Mouse (Mus musculus): ENCODE data around the gene Morc3. TPM values are rescaled to one million over a fixed set of nuclear protein-coding genes. Genes with fewer than 3 reads are reported as not detected.

Gene Morc3
- polyA plus RNA-seq, 1 experiment: 25.1 TPM

- no peaks in the 10 kb centered on the region for H3K27me3 ChIP-seq (ENCODE audit: control insufficient read depth, insufficient read depth, low read length)
- no peak for DNase-seq
- no peak overlapping the region for H3K4me3 ChIP-seq (replicated peaks; ENCODE audit: insufficient read depth, low read depth, low read length)
- no peak overlapping the region for H3K27ac ChIP-seq (ENCODE audit: insufficient read depth, low read length)
- no peak for TF ChIP-seq CTCF (IDR thresholded peaks at IDR 0.05; ENCODE audit: borderline replicate concordance, insufficient read depth, low read depth, low read length)
- TF ChIP-seq POLR2A (IDR thresholded peaks at IDR 0.05; ENCODE audit: borderline replicate concordance, insufficient read depth, low read length): no peak
- no peaks in the 10 kb centered on the region for H3K4me1 ChIP-seq (ENCODE audit: control insufficient read depth, insufficient read depth, low read length)
These were observed 28.8 kb downstream of the Morc3 start for GRCm38 (mm10) chr16:93860686-93861085.

GRCm38 (mm10) chr16:93874841-93875240, 42.9 kb downstream of the Morc3 start:
- TF ChIP-seq CTCF (IDR thresholded peaks at IDR 0.05; ENCODE audit: borderline replicate concordance, insufficient read depth, low read depth, low read length) (no peak), POLR2A (IDR thresholded peaks at IDR 0.05; ENCODE audit: borderline replicate concordance, insufficient read depth, low read length) (no peak)
- Histone ChIP-seq H3K27me3 (ENCODE audit: control insufficient read depth, insufficient read depth, low read length) (no peaks in the 10 kb centered on the region), H3K4me1 (ENCODE audit: control insufficient read depth, insufficient read depth, low read length) (no peaks in the 10 kb centered on the region), H3K4me3 (replicated peaks; ENCODE audit: insufficient read depth, low read depth, low read length) (no peak overlapping the region), H3K27ac (ENCODE audit: insufficient read depth, low read length) (no peak overlapping the region)
- WGBS: 95% methylated on average over 13 of the region's 13 CpGs
- DNase-seq: no peak

GRCm38 (mm10) chr16:93877612-93878380, 45.9 kb downstream of the Morc3 start:
- H3K27ac ChIP-seq (ENCODE audit: insufficient read depth, low read length): no peak overlapping the region
- H3K4me3 ChIP-seq (replicated peaks; ENCODE audit: insufficient read depth, low read depth, low read length): no peak overlapping the region
- H3K27me3 ChIP-seq (ENCODE audit: control insufficient read depth, insufficient read depth, low read length): no peaks in the 10 kb centered on the region
- H3K4me1 ChIP-seq (ENCODE audit: control insufficient read depth, insufficient read depth, low read length): no peaks in the 10 kb centered on the region
- TF ChIP-seq POLR2A (IDR thresholded peaks at IDR 0.05; ENCODE audit: borderline replicate concordance, insufficient read depth, low read length) (no peak), CTCF (IDR thresholded peaks at IDR 0.05; ENCODE audit: borderline replicate concordance, insufficient read depth, low read depth, low read length) (no peak)
- 91% methylated on average over 6 of the region's 6 CpGs for WGBS
- DNase-seq: no peak

DNA sequence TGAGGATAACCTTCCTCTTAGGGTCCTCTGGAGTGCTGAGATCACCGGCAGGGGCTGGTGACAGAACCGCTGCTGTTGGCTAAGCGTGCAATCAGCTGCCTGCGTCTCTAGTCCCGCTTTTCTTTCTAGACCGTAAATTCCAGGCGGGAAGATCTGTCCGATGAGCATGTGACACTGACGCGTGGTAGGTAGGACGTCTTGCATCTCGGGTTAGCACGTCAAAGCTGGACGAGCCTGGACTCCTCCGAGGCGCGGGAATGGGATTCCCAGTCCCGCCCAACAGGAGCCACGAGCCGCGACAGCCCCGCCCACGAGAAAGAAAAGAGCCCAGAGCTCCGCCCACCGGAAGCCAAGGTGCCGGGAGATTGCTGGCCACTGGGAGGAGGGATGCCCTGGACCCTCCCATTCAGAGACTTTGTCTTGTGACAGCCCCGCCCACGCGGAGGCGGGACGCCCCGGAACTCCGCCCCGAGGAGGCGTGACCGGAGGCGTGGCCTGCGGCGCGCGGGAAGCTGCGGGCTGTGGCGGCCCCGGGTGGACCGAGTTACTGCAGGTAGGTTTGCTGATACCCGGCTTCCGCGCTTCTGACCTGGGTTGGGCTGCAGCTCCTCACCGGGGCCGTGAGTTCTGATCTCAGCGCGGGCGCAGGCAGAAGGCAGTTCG, 51.6 kb downstream of the Morc3 start, which contains the start of gene Chaf1b:
Gene Chaf1b, plus strand, starts transcription at position 479 of the 663 bp plus-strand sequence.
- H3K4me3 ChIP-seq (replicated peaks; ENCODE audit: insufficient read depth, low read depth, low read length): peak within 1 kb of the TSS; percentile 82
- peak; percentile 90 to 92 for DNase-seq
- H3K27ac ChIP-seq (ENCODE audit: insufficient read depth, low read length): no peak within 1 kb of the TSS
- H3K4me1 ChIP-seq (ENCODE audit: control insufficient read depth, insufficient read depth, low read length): no peaks in the 10 kb centered on the region
- TF ChIP-seq CTCF (IDR thresholded peaks at IDR 0.05; ENCODE audit: borderline replicate concordance, insufficient read depth, low read depth, low read length) (no peak), POLR2A (IDR thresholded peaks at IDR 0.05; ENCODE audit: borderline replicate concordance, insufficient read depth, low read length) (no peak)
- H3K27me3 ChIP-seq (ENCODE audit: control insufficient read depth, insufficient read depth, low read length): no peaks in the 10 kb centered on the region
- under 1% methylated on average over 54 of the region's 54 CpGs for WGBS

DNA sequence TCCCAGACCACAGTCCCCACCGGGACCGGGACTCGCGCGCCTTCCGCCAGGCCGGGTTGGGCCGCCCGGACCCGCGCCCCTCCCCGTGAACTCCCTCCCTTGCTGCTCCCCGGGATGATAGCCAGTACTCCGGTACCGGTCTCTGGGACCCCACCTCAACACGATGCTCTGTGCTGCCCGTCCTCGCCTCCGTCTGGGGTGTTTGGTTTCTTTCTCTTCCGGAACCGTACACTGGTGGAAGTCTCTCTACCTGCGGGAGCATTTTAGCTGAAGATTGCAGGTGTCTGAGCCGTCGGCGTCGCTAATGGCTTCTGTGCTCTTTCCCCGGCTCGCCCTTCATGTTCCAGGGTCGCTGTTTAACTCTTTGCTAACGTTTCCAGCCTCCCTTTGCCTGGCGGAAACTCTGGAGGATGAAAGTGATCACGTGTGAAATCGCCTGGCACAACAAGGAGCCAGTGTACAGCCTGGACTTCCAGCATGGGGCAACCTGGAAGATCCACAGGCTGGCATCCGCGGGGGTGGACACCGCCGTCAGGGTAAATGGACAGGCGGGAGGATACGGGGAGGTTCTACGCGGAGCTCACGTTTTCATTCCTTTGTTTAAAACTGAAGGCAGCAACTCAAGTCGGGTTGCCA, 52.3 kb downstream of the Morc3 start:
- H3K27me3 ChIP-seq (ENCODE audit: control insufficient read depth, insufficient read depth, low read length): no peaks in the 10 kb centered on the region
- peak; percentile 24 to 26 for DNase-seq
- H3K4me1 ChIP-seq (ENCODE audit: control insufficient read depth, insufficient read depth, low read length): no peaks in the 10 kb centered on the region
- H3K27ac ChIP-seq (ENCODE audit: insufficient read depth, low read length): no peak overlapping the region
- H3K4me3 ChIP-seq (replicated peaks; ENCODE audit: insufficient read depth, low read depth, low read length): peak overlapping the region; percentile 82
- 1% methylated on average over 43 of the region's 43 CpGs for WGBS
- TF ChIP-seq CTCF (IDR thresholded peaks at IDR 0.05; ENCODE audit: borderline replicate concordance, insufficient read depth, low read depth, low read length) (no peak), POLR2A (IDR thresholded peaks at IDR 0.05; ENCODE audit: borderline replicate concordance, insufficient read depth, low read length) (no peak)

DNA sequence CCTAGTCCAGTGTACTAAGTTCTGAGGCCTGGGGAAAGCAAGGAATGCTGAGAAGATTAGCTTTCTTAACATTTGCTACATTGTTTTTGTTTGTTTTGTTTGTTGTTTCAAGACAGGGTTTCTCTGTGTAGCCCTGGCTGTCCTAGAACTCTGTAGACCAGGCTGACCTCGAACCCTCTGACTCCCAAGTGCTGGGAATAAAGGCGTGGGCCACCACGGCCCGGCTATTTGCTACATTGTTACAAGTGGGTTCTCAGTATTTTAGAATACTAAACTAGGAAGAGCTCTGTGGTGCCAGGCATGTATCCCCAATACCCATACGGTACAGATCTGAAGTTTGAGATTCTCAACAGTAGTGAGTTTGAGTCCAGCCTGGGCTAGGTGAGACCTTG, 52.8 kb downstream of the Morc3 start:
- H3K27ac ChIP-seq (ENCODE audit: insufficient read depth, low read length): no peak overlapping the region
- no peaks in the 10 kb centered on the region for H3K27me3 ChIP-seq (ENCODE audit: control insufficient read depth, insufficient read depth, low read length)
- TF ChIP-seq POLR2A (IDR thresholded peaks at IDR 0.05; ENCODE audit: borderline replicate concordance, insufficient read depth, low read length) (no peak), CTCF (IDR thresholded peaks at IDR 0.05; ENCODE audit: borderline replicate concordance, insufficient read depth, low read depth, low read length) (no peak)
- H3K4me1 ChIP-seq (ENCODE audit: control insufficient read depth, insufficient read depth, low read length): no peaks in the 10 kb centered on the region
- H3K4me3 ChIP-seq (replicated peaks; ENCODE audit: insufficient read depth, low read depth, low read length): no peak overlapping the region
- DNase-seq: no peak
- 56% methylated on average over 5 of the region's 5 CpGs for WGBS

- WGBS: 92% methylated on average over 6 of the region's 6 CpGs
- TF ChIP-seq POLR2A (IDR thresholded peaks at IDR 0.05; ENCODE audit: borderline replicate concordance, insufficient read depth, low read length): no peak
- TF ChIP-seq CTCF (IDR thresholded peaks at IDR 0.05; ENCODE audit: borderline replicate concordance, insufficient read depth, low read depth, low read length): no peak
- Histone ChIP-seq H3K4me3 (replicated peaks; ENCODE audit: insufficient read depth, low read depth, low read length) (no peak overlapping the region), H3K4me1 (ENCODE audit: control insufficient read depth, insufficient read depth, low read length) (no peaks in the 10 kb centered on the region), H3K27ac (ENCODE audit: insufficient read depth, low read length) (no peak overlapping the region), H3K27me3 (ENCODE audit: control insufficient read depth, insufficient read depth, low read length) (no peaks in the 10 kb centered on the region)
- no peak for DNase-seq
These were observed 56.6 kb downstream of the Morc3 start for GRCm38 (mm10) chr16:93888481-93888880.

Data from cerebellum, adult 2 months (tissue).